Mouse (Mus musculus) activated CD4-positive, CD25-positive, alpha-beta regulatory T cell, adult 4 months (primary cell): ENCODE results near the gene Tbcc. TPM values are rescaled to one million over a fixed set of nuclear protein-coding genes. Genes with fewer than 3 reads are reported as not detected.
"Not testable (repeated sequence)": the region's sequence is repeated elsewhere in the genome, so short reads cannot be mapped to it uniquely, and the experiment has no call there.

ENCODE experiments used
- ATAC-seq: one replicate; pipeline ENCODE4 v1.8.0; 2017
- polyA plus RNA-seq, 2 experiments: library from polyadenylated mRNA; unstranded; fragments of 100-300 nt; shearing (Covaris generic); gene quantifications; one replicate each; pipeline ENCODE4 v1.2.1; 2017

Tbcc gene
- 10 to 100 TPM; 10.4 to 12.4 TPM for polyA plus RNA-seq

- peak; percentile 88 for ATAC-seq
Measured at GRCm38 (mm10) chr17:46890116-46890815, at the start of gene Tbcc. TSS of gene Tbcc (plus strand) at chr17:46890684.

GRCm38 (mm10) chr17:46843022-46843421, 47.5 kb upstream of the Tbcc start:
- no peak for ATAC-seq

- no peak for ATAC-seq
Measured at GRCm38 (mm10) chr17:46843716-46844115, 46.8 kb upstream of the Tbcc start.

GRCm38 (mm10) chr17:46844811-46845210, 45.7 kb upstream of the Tbcc start:
- ATAC-seq, result no peak

GRCm38 (mm10) chr17:46845262-46845661, 45.2 kb upstream of the Tbcc start:
- no peak for ATAC-seq

- ATAC-seq, result not testable (repeated sequence)
Measured at GRCm38 (mm10) chr17:46846573-46846972, 43.9 kb upstream of the Tbcc start.

- no peak for ATAC-seq
Measured at GRCm38 (mm10) chr17:46847206-46847605, 43.3 kb upstream of the Tbcc start.

GRCm38 (mm10) chr17:46852725-46853124, 37.8 kb upstream of the Tbcc start:
- no peak for ATAC-seq

GRCm38 (mm10) chr17:46853281-46853680, 37.2 kb upstream of the Tbcc start:
- no peak for ATAC-seq

GRCm38 (mm10) chr17:46854096-46854495, 36.4 kb upstream of the Tbcc start:
- ATAC-seq, result no peak

- ATAC-seq, result no peak
Measured at GRCm38 (mm10) chr17:46854640-46855110, 35.8 kb upstream of the Tbcc start.

- ATAC-seq, result no peak
Measured at GRCm38 (mm10) chr17:46855328-46856106, 35.0 kb upstream of the Tbcc start.

- no peak for ATAC-seq
Measured at GRCm38 (mm10) chr17:46856107-46856388, 34.4 kb upstream of the Tbcc start.

- peak; percentile 64 for ATAC-seq
Measured at GRCm38 (mm10) chr17:46856471-46857360, 33.8 kb upstream of the Tbcc start.

GRCm38 (mm10) chr17:46857361-46857902, 33.1 kb upstream of the Tbcc start:
- peak; percentile 33 for ATAC-seq

GRCm38 (mm10) chr17:46857903-46858748, 32.4 kb upstream of the Tbcc start, which contains the start of gene Bicral:
TSS of gene Bicral (minus strand) at chr17:46858482.
- ATAC-seq, result peak; percentile 11

GRCm38 (mm10) chr17:46858749-46859444, 31.6 kb upstream of the Tbcc start:
- ATAC-seq, result no peak

- ATAC-seq, result no peak
Measured at GRCm38 (mm10) chr17:46860120-46860519, 30.4 kb upstream of the Tbcc start.

- ATAC-seq, result no peak
Measured at GRCm38 (mm10) chr17:46864566-46865195, 25.8 kb upstream of the Tbcc start.

GRCm38 (mm10) chr17:46866836-46867235, 23.6 kb upstream of the Tbcc start:
- no peak for ATAC-seq
